Mouse (Mus musculus): Measurements from ENCODE around the gene Khsrp.

DNA sequence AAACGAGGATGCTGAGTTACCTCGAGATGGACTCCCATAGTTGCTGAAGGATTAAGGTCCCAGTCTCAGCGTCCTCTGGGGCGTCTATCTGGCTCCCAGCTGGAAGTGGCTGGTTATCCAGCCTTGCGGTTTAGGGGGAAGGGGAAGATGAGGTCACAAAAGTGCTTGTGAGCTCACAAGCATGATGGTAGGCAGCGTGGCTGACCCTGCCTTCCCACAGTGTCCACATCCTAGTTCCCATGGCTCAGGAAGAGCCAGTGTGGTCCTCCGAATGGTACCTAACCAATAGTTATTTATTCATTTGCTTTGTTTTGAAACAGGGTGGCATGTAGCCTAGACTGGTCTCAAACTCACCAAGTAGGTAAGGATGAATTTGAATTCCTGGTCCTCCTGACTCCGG, 10.2 kb upstream of the Khsrp start, which contains the start of gene Slc25a41:
- TF ChIP-seq CTCF (IDR thresholded peaks at IDR 0.05; ENCODE audit: borderline replicate concordance, extremely low read depth, insufficient read depth, insufficient read length) (no peak), POLR2A (IDR thresholded peaks at IDR 0.05; ENCODE audit: borderline replicate concordance, extremely low read depth, insufficient read depth, insufficient read length, poor library complexity, severe bottlenecking) (no peak)

Measured in brain, embryonic 14.5 days (tissue).